Mouse (Mus musculus): ENCODE measurements around the gene Copz1.
A peak's percentile ranks its signal among the peaks of the same experiment; 100 is the strongest.

Gene Copz1

GRCm38 (mm10) chr15:103313495-103314095, 41.1 kb downstream of the Copz1 start:
- DNase-seq: peak in 1 of 2 experiments; percentile 37

- no peak for DNase-seq
Measured at GRCm38 (mm10) chr15:103314181-103314580, 41.7 kb downstream of the Copz1 start.

GRCm38 (mm10) chr15:103315011-103315502, 42.5 kb downstream of the Copz1 start:
- DNase-seq: no peak

- DNase-seq: no peak
Measured at GRCm38 (mm10) chr15:103315979-103316776, 43.7 kb downstream of the Copz1 start.

GRCm38 (mm10) chr15:103317120-103317519, 44.6 kb downstream of the Copz1 start:
- no peak for DNase-seq

- no peak for DNase-seq
Measured at GRCm38 (mm10) chr15:103317731-103318130, 45.2 kb downstream of the Copz1 start.

GRCm38 (mm10) chr15:103318201-103318816, 45.8 kb downstream of the Copz1 start:
- DNase-seq: no peak

- DNase-seq: no peak
Measured at GRCm38 (mm10) chr15:103321076-103321475, 48.6 kb downstream of the Copz1 start.

GRCm38 (mm10) chr15:103322396-103322795, 49.9 kb downstream of the Copz1 start:
- DNase-seq: no peak

- DNase-seq: no peak
Measured at GRCm38 (mm10) chr15:103323070-103323454, 50.5 kb downstream of the Copz1 start.

- DNase-seq: peak; percentile 84 to 86
Measured at GRCm38 (mm10) chr15:103323455-103324247, 51.1 kb downstream of the Copz1 start.

GRCm38 (mm10) chr15:103333081-103333615, 60.6 kb downstream of the Copz1 start:
- no peak for DNase-seq

GRCm38 (mm10) chr15:103333738-103334137, 61.2 kb downstream of the Copz1 start:
- no peak for DNase-seq

- no peak for DNase-seq
Measured at GRCm38 (mm10) chr15:103334194-103334593, 61.7 kb downstream of the Copz1 start.

- DNase-seq: no peak
Measured at GRCm38 (mm10) chr15:103335040-103335439, 62.5 kb downstream of the Copz1 start.

- no peak for DNase-seq
Measured at GRCm38 (mm10) chr15:103335488-103336235, 63.1 kb downstream of the Copz1 start.

- DNase-seq: no peak
Measured at GRCm38 (mm10) chr15:103336996-103337667, 64.6 kb downstream of the Copz1 start.

GRCm38 (mm10) chr15:103338829-103339165, 66.3 kb downstream of the Copz1 start:
- DNase-seq: no peak

GRCm38 (mm10) chr15:103339166-103339960, 66.8 kb downstream of the Copz1 start:
- DNase-seq: peak; percentile 41 to 56

GRCm38 (mm10) chr15:103339961-103340337, 67.4 kb downstream of the Copz1 start, which contains the start of gene Zfp385a:
Zfp385a (minus strand) TSS chr15:103340093.
- peak; percentile 87 for DNase-seq
